17 mouse cellular contexts compared by ENCODE assay signal in genomic region chr2:174470786-174471405, GRCm38 (mm10). TPM values are rescaled to one million over a fixed set of nuclear protein-coding genes. Genes with fewer than 3 reads are reported as not detected.
DNase-seq lines count a peak whose midpoint lies in the region; ATAC-seq and TF ChIP-seq lines count a peak whose summit lies in the region.
"Had no signal": no experiment of that assay in that cellular context is flagged by ENCODE, and none has a peak within 500 bp of the region (broad histone marks: within the 10 kb centered on the region; RNA-seq: fewer than 3 reads in every experiment).

No protein-coding gene starts in this region.

- 0 out of 2 replicates have a peak overlapping the region, but pooled peaks have one; percentile 7 for H3K27ac ChIP-seq in heart, embryonic 16.5 days (ENCODE audit: low read length)
- no peak overlapping the region for H3K27ac ChIP-seq in heart, adult 2 months
- H3K27ac ChIP-seq in brown adipose tissue, adult 24 weeks (replicated peaks; ENCODE audit: low read depth, low read length), result peak overlapping the region; percentile 79
- H3K27ac ChIP-seq in liver, embryonic 16.5 days (ENCODE audit: low read length), result peak overlapping the region; percentile 6
- H3K27ac ChIP-seq: kidney, postnatal 0 days; left cerebral cortex, adult 2 months; limb, embryonic 13.5 days; midbrain, embryonic 13.5 days had no signal

- H3K9ac ChIP-seq in heart, embryonic 16.5 days (ENCODE audit: low read length), result no peak overlapping the region
- H3K9ac ChIP-seq in heart, adult 2 months (ENCODE audit: low read depth, low read length), result no peak overlapping the region
- no peak overlapping the region; the same call in 1 of the 2 replicates for H3K9ac ChIP-seq in liver, embryonic 16.5 days (ENCODE audit: low read depth, low read length)
- H3K9ac ChIP-seq: limb, embryonic 13.5 days; midbrain, embryonic 13.5 days had no signal

- H3K4me2 ChIP-seq in heart, embryonic 16.5 days (ENCODE audit: low read depth, low read length), result no peak overlapping the region
- H3K4me2 ChIP-seq in liver, embryonic 16.5 days (ENCODE audit: low read depth, low read length), result peak overlapping the region; percentile 82
- H3K4me2 ChIP-seq: midbrain, embryonic 13.5 days had no signal

- no peaks in the 10 kb centered on the region for H3K27me3 ChIP-seq in heart, embryonic 16.5 days (ENCODE audit: control insufficient read depth, insufficient read depth, low read length)
- H3K27me3 ChIP-seq in heart, adult 2 months (ENCODE audit: control insufficient read depth, insufficient read depth, low read length), result no peaks in the 10 kb centered on the region
- H3K27me3 ChIP-seq in liver, embryonic 16.5 days (ENCODE audit: control insufficient read depth, insufficient read depth, low read depth, low read length), result no peaks in the 10 kb centered on the region
- H3K27me3 ChIP-seq: limb, embryonic 13.5 days; midbrain, embryonic 13.5 days had no signal

- 77% methylated on average over 7 of the region's 7 CpGs for WGBS in heart, embryonic 16.5 days
- WGBS in heart, adult 2 months, result 73% methylated on average over 7 of the region's 7 CpGs
- 76% methylated on average over 7 of the region's 7 CpGs for WGBS in liver, embryonic 16.5 days (ENCODE audit: insufficient replicate concordance)

- H3K4me3 ChIP-seq in heart, embryonic 16.5 days (ENCODE audit: low read length), result no peak overlapping the region
- H3K4me3 ChIP-seq in heart, adult 2 months, result no peak overlapping the region
- H3K4me3 ChIP-seq in brown adipose tissue, adult 24 weeks (ENCODE audit: insufficient read depth, low read depth, low read length), result peak overlapping the region; percentile 48
- peak overlapping the region; percentile 88 for H3K4me3 ChIP-seq in liver, embryonic 16.5 days (ENCODE audit: low read depth, low read length)
- H3K4me3 ChIP-seq: left cerebral cortex, adult 2 months; midbrain, embryonic 13.5 days had no signal

- peaks cover 28% of the 10 kb centered on the region for H3K4me1 ChIP-seq in heart, embryonic 16.5 days (ENCODE audit: control insufficient read depth, insufficient read depth, low read length)
- peaks cover 8% of the 10 kb centered on the region for H3K4me1 ChIP-seq in heart, adult 2 months (ENCODE audit: control insufficient read depth, insufficient read depth, low read length)
- H3K4me1 ChIP-seq in brown adipose tissue, adult 24 weeks (ENCODE audit: control insufficient read depth, insufficient read depth, insufficient read length, low read length), result peaks cover 7% of the 10 kb centered on the region
- H3K4me1 ChIP-seq in liver, embryonic 16.5 days (ENCODE audit: control insufficient read depth, low read depth, low read length), result peaks cover 32% of the 10 kb centered on the region

- peaks cover 41% of the 10 kb centered on the region for H3K36me3 ChIP-seq in heart, embryonic 16.5 days (ENCODE audit: control insufficient read depth, insufficient read depth)
- H3K36me3 ChIP-seq in heart, adult 2 months (ENCODE audit: control insufficient read depth, insufficient read depth, low read length), result peaks cover 5% of the 10 kb centered on the region; the same call in 1 of the 2 replicates
- H3K36me3 ChIP-seq in liver, embryonic 16.5 days (ENCODE audit: control insufficient read depth, insufficient read depth), result peaks cover 27% of the 10 kb centered on the region

- peak; percentile 26 for DNase-seq in adrenal gland, postnatal 14 days
- no peak for DNase-seq in adrenal gland, postnatal 25 days
- DNase-seq in heart, adult 2 months, result no peak
- DNase-seq in spleen, postnatal 14 days (ENCODE audit: low spot score in 2 of 2), result no peak
- no peak for DNase-seq in ovary, adult 18-20 months (ENCODE audit: low spot score)
- DNase-seq: cerebellum, postnatal 14 days; gastrocnemius, postnatal 14 days; heart, postnatal 36 days; thymus, adult 18-20 months had no signal

- TF ChIP-seq CTCF in heart, adult 2 months (IDR thresholded peaks at IDR 0.05), result no peak

- no peak for ATAC-seq in heart, embryonic 16.5 days (replicated peaks; ENCODE audit: extremely low read depth, insufficient read depth, low FRiP score)
- ATAC-seq in liver, embryonic 16.5 days (ENCODE audit: low read depth), result no peak
- ATAC-seq: midbrain, embryonic 13.5 days had no signal

- no peak for TF ChIP-seq EP300 in heart, adult 2 months (IDR thresholded peaks at IDR 0.05; ENCODE audit: insufficient read depth, low read depth, low read length)

- TF ChIP-seq POLR2A in heart, adult 2 months (IDR thresholded peaks at IDR 0.05; ENCODE audit: insufficient read depth, low read depth, low read length), result no peak

- intact Hi-C loops in heart, adult 2 months (cut with DNase I), result loop anchor here (5.0 to 10.0 kb wide), 2 partner anchors 144 to 396 kb away; partner anchors contain the start of gene Stx16

- no peaks in the 10 kb centered on the region; the same call in 1 of the 2 replicates for H3K79me2 ChIP-seq in heart, adult 2 months (replicated peaks; ENCODE audit: control insufficient read depth, insufficient read depth, low read length)

- no peaks in the 10 kb centered on the region for H3K9me3 ChIP-seq in heart, embryonic 16.5 days (replicated peaks; ENCODE audit: control insufficient read depth, low read length)
- H3K9me3 ChIP-seq in liver, embryonic 16.5 days (replicated peaks; ENCODE audit: control insufficient read depth, low read length), result no peaks in the 10 kb centered on the region
- H3K9me3 ChIP-seq: limb, embryonic 13.5 days; midbrain, embryonic 13.5 days had no signal

RNA-seq across cellular contexts. Expression of gene Prelid3b, which starts 2.0 kb away (rescaled TPM):
- total RNA-seq in adrenal gland, postnatal 14 days (2021), result 177 and 185 TPM in 2 replicates
- total RNA-seq in adrenal gland, postnatal 25 days (2021), result 103 and 108 TPM in 2 replicates
- polyA plus RNA-seq in heart, embryonic 16.5 days (2015; fragmentation: Nextera tagmentation; extraction: Ambion mirVana), result 146 and 162 TPM in 2 replicates
- 10 to 100 TPM; 53.1 to 57.8 TPM for total RNA-seq in heart, adult 2 months (2021)
- 58.8 and 87.6 TPM in 2 replicates for polyA plus RNA-seq in heart, adult 2 months (2012; rRNA removed)
- polyA plus RNA-seq in brown adipose tissue, adult 24 weeks (2012; ENCODE audit: insufficient read depth, insufficient read length, missing spikeins), result 263 and 265 TPM in 2 replicates
- 64.2 and 74.4 TPM in 2 replicates for polyA plus RNA-seq in liver, embryonic 16.5 days (2015; fragmentation: Nextera tagmentation; extraction: Ambion mirVana)

RNA-seq across cellular contexts. Expression of gene Atp5e, which starts 7.0 kb away (rescaled TPM):
- total RNA-seq in adrenal gland, postnatal 14 days (2021), result 463 and 499 TPM in 2 replicates
- total RNA-seq in adrenal gland, postnatal 25 days (2021), result 355 and 471 TPM in 2 replicates
- polyA plus RNA-seq in heart, embryonic 16.5 days (2015; fragmentation: Nextera tagmentation; extraction: Ambion mirVana), result 912 and 1,057 TPM in 2 replicates
- total RNA-seq in heart, adult 2 months (2021), result 1,000 to 10,000 TPM; 1,426 to 1,687 TPM
- polyA plus RNA-seq in heart, adult 2 months (2012; rRNA removed), result 969 and 1,190 TPM in 2 replicates
- polyA plus RNA-seq in brown adipose tissue, adult 24 weeks (2012; ENCODE audit: insufficient read depth, insufficient read length, missing spikeins), result 3,468 and 3,874 TPM in 2 replicates
- polyA plus RNA-seq in liver, embryonic 16.5 days (2015; fragmentation: Nextera tagmentation; extraction: Ambion mirVana), result 366 and 385 TPM in 2 replicates

RNA-seq across cellular contexts. Expression of gene Tubb1, which starts 20.4 kb away (rescaled TPM):
- 1.0 and 2.7 TPM in 2 replicates for total RNA-seq in adrenal gland, postnatal 14 days (2021)
- total RNA-seq in adrenal gland, postnatal 25 days (2021), result 0.73 TPM in 1 of 2 replicates, not detected in the other
- 2.5 and 2.6 TPM in 2 replicates for polyA plus RNA-seq in heart, embryonic 16.5 days (2015; fragmentation: Nextera tagmentation; extraction: Ambion mirVana)
- 10 to 100 TPM in 1 of 2 experiments, 1 to 10 TPM in 1; 4.1 to 21.4 TPM for total RNA-seq in heart, adult 2 months (2021)
- 6.8 and 9.7 TPM in 2 replicates for polyA plus RNA-seq in heart, adult 2 months (2012; rRNA removed)
- not detected in 2 replicates for polyA plus RNA-seq in brown adipose tissue, adult 24 weeks (2012; ENCODE audit: insufficient read depth, insufficient read length, missing spikeins)
- 22.0 and 23.5 TPM in 2 replicates for polyA plus RNA-seq in liver, embryonic 16.5 days (2015; fragmentation: Nextera tagmentation; extraction: Ambion mirVana)
- total RNA-seq: left cerebral cortex, adult 2 months had no signal
- polyA plus RNA-seq: frontal cortex, adult 2 months had no signal

RNA-seq across cellular contexts. Expression of gene Ctsz, which starts 32.1 kb away (rescaled TPM):
- 154 and 160 TPM in 2 replicates for total RNA-seq in adrenal gland, postnatal 14 days (2021)
- 133 and 134 TPM in 2 replicates for total RNA-seq in adrenal gland, postnatal 25 days (2021)
- polyA plus RNA-seq in heart, embryonic 16.5 days (2015; fragmentation: Nextera tagmentation; extraction: Ambion mirVana), result 123 and 131 TPM in 2 replicates
- 10 to 100 TPM; 31.1 to 34.4 TPM for total RNA-seq in heart, adult 2 months (2021)
- polyA plus RNA-seq in heart, adult 2 months (2012; rRNA removed), result 49.5 and 59.5 TPM in 2 replicates
- 155 and 162 TPM in 2 replicates for polyA plus RNA-seq in brown adipose tissue, adult 24 weeks (2012; ENCODE audit: insufficient read depth, insufficient read length, missing spikeins)
- polyA plus RNA-seq in liver, embryonic 16.5 days (2015; fragmentation: Nextera tagmentation; extraction: Ambion mirVana), result 125 and 128 TPM in 2 replicates

RNA-seq across cellular contexts. Expression of gene Nelfcd, which starts 55.3 kb away (rescaled TPM):
- 51.5 and 63.4 TPM in 2 replicates for total RNA-seq in adrenal gland, postnatal 14 days (2021)
- 61.9 and 63.7 TPM in 2 replicates for total RNA-seq in adrenal gland, postnatal 25 days (2021)
- polyA plus RNA-seq in heart, embryonic 16.5 days (2015; fragmentation: Nextera tagmentation; extraction: Ambion mirVana), result 78.1 and 86.2 TPM in 2 replicates
- 10 to 100 TPM; 26.5 to 30.3 TPM for total RNA-seq in heart, adult 2 months (2021)
- polyA plus RNA-seq in heart, adult 2 months (2012; rRNA removed), result 38.1 and 47.5 TPM in 2 replicates
- polyA plus RNA-seq in brown adipose tissue, adult 24 weeks (2012; ENCODE audit: insufficient read depth, insufficient read length, missing spikeins), result 19.5 and 27.0 TPM in 2 replicates
- 68.7 and 69.4 TPM in 2 replicates for polyA plus RNA-seq in liver, embryonic 16.5 days (2015; fragmentation: Nextera tagmentation; extraction: Ambion mirVana)

Comparison
In these comparisons a context has a peak if more than half of its experiments do, and no peak if none do; other contexts are left out.
1. H3K4me3 ChIP-seq: peak in brown adipose tissue, adult 24 weeks (single experiment) and liver, embryonic 16.5 days (single experiment); none in heart, embryonic 16.5 days (single experiment) and heart, adult 2 months (single experiment).